Mouse (Mus musculus) intestine, postnatal 0 days (tissue): ENCODE data around the gene Maml3. TPM values are rescaled to one million over a fixed set of nuclear protein-coding genes. Genes with fewer than 3 reads are reported as not detected.

Source experiments
- ATAC-seq: fragments of 200-750 bp; cut with Nextera tagmentation; 2 replicates; pipeline ENCODE4 v1.8.0; 2017; ENCODE audit warnings: mild to moderate bottlenecking, moderate TSS enrichment, moderate library complexity
- H3K27ac ChIP-seq: fragments of 300-500 bp; sonication (generic); 2 replicates; pipeline ENCODE4 v1.5.1; 2014; ENCODE audit warnings: mild to moderate bottlenecking, low read depth, low read length, moderate library complexity
- H3K27me3 ChIP-seq: fragments of 300-500 bp; sonication (generic); replicated peaks from 2 replicates; pipeline ENCODE4 v1.6.1; 2014; ENCODE audit warnings: low read length, mixed read lengths; ENCODE audit not compliant: control insufficient read depth, insufficient read depth
- H3K36me3 ChIP-seq: fragments of 300-500 bp; sonication (generic); 2 replicates; pipeline ENCODE4 v1.6.1; 2014; ENCODE audit warnings: mild to moderate bottlenecking, moderate library complexity; ENCODE audit not compliant: control insufficient read depth, insufficient read depth
- H3K4me1 ChIP-seq: fragments of 300-500 bp; sonication (generic); replicated peaks from 2 replicates; pipeline ENCODE4 v1.6.1; 2014; ENCODE audit warnings: antibody characterized with exemption, low read length, mixed read lengths; ENCODE audit not compliant: control insufficient read depth, insufficient read depth
- H3K4me2 ChIP-seq: fragments of 300-500 bp; sonication (generic); replicated peaks from 2 replicates; pipeline ENCODE4 v1.6.1; 2014; ENCODE audit warnings: low read depth, mild to moderate bottlenecking, moderate library complexity
- H3K4me3 ChIP-seq: fragments of 300-500 bp; sonication (generic); 2 replicates; pipeline ENCODE4 v1.5.1; 2014; ENCODE audit warnings: low read depth, low read length
- H3K9ac ChIP-seq: fragments of 300-500 bp; sonication (generic); 2 replicates; pipeline ENCODE4 v1.6.1; 2014; ENCODE audit warnings: mild to moderate bottlenecking, low read depth, low read length
- H3K9me3 ChIP-seq: fragments of 300-500 bp; sonication (generic); 2 replicates; pipeline ENCODE4 v1.6.1; 2016; ENCODE audit warnings: mixed run types; ENCODE audit not compliant: control insufficient read depth
- CTCF ChIP-seq: sonication (generic); IDR thresholded peaks from 2 replicates; pipeline ENCODE4 v1.5.1; 2016; ENCODE audit warnings: low read depth, mild to moderate bottlenecking, control low read depth, antibody characterized with exemption, moderate library complexity
- WGBS: fragments of 180-500 bp; shearing (Covaris S2); extraction: QIAGEN DNeasy Blood & Tissue Kit; methylation state at CpG from one replicate; pipeline ENCODE4 v1.1.7; 2014; 5-methylcytosine and 5-hydroxymethylcytosine counted together
- polyA plus RNA-seq: library from polyadenylated mRNA; unstranded; fragments of >200 nt; fragmentation: Nextera tagmentation; extraction: Ambion mirVana; gene quantifications from 2 replicates; pipeline ENCODE4 v1.2.1, GENCODE M21; 2015

Maml3 gene
- polyA plus RNA-seq, 1 experiment from 2014 or later: 2.0 TPM

- Histone ChIP-seq H3K4me1 (no peaks in the 10 kb centered on the region; the same call in 1 of the 2 replicates), H3K4me2 (no peak overlapping the region), H3K36me3 (no peaks in the 10 kb centered on the region), H3K9me3 (no peaks in the 10 kb centered on the region), H3K27ac (no peak overlapping the region), H3K27me3 (no peaks in the 10 kb centered on the region), H3K9ac (no peak overlapping the region), H3K4me3 (no peak overlapping the region)
- ATAC-seq: no peak
- WGBS: 79% methylated on average over 13 of the region's 13 CpGs
- TF ChIP-seq CTCF: no peak
These were observed 264.6 kb downstream of the Maml3 start for GRCm38 (mm10) chr3:51840095-51840805.

- Histone ChIP-seq H3K27me3 (no peaks in the 10 kb centered on the region), H3K4me2 (peak overlapping the region; percentile 24), H3K9ac (no peak overlapping the region), H3K9me3 (no peaks in the 10 kb centered on the region), H3K27ac (peak overlapping the region; percentile 16; the same call in 1 of the 2 replicates), H3K4me3 (no peak overlapping the region), H3K4me1 (no peaks in the 10 kb centered on the region; the same call in 1 of the 2 replicates), H3K36me3 (no peaks in the 10 kb centered on the region)
- 31% methylated on average over 5 of the region's 5 CpGs for WGBS
- peak; percentile 41; the same call in 1 of the 2 replicates for ATAC-seq
- TF ChIP-seq CTCF: no peak
These were observed 265.5 kb downstream of the Maml3 start for GRCm38 (mm10) chr3:51839353-51839715.

- peak overlapping the region; percentile 16 for H3K27ac ChIP-seq
- ATAC-seq: peak; percentile 64
- no peak overlapping the region for H3K4me3 ChIP-seq
- no peak overlapping the region for H3K9ac ChIP-seq
- no peaks in the 10 kb centered on the region for H3K36me3 ChIP-seq
- peak overlapping the region; percentile 24 for H3K4me2 ChIP-seq
- no peaks in the 10 kb centered on the region; the same call in 1 of the 2 replicates for H3K4me1 ChIP-seq
- H3K9me3 ChIP-seq: no peaks in the 10 kb centered on the region
- TF ChIP-seq CTCF: peak; percentile 28; the same call in 1 of the 2 replicates
- H3K27me3 ChIP-seq: no peaks in the 10 kb centered on the region
- WGBS: 45% methylated on average over 5 of the region's 5 CpGs
These were observed 266.1 kb downstream of the Maml3 start for GRCm38 (mm10) chr3:51838696-51839352.

DNA sequence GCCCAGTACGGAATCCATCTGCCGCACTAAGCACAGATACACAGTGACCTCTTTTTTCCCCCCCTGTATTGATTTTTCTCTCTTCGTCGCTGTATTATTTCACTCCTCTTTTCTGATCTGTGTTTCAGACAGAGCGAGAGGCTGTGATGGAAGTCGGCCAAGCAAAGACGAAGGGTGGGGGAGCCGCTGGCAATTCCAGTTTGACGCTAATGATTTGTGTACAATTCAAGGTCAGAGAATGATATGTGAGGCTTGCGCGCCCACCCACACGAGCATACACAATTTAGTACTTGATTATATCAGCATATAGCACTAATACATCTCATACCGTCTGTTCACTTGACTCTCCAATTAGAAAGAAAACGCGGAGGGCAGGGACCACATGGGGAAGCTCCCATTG, 271.9 kb downstream of the Maml3 start:
- ATAC-seq: no peak
- H3K4me1 ChIP-seq: 0 out of 2 replicates have a peak, but pooled peaks cover 2% of the 10 kb centered on the region
- TF ChIP-seq CTCF: no peak
- H3K4me3 ChIP-seq: no peak overlapping the region
- no peaks in the 10 kb centered on the region for H3K9me3 ChIP-seq
- H3K9ac ChIP-seq: no peak overlapping the region
- H3K27ac ChIP-seq: no peak overlapping the region
- 30% methylated on average over 15 of the region's 15 CpGs for WGBS
- H3K4me2 ChIP-seq: no peak overlapping the region
- H3K27me3 ChIP-seq: no peaks in the 10 kb centered on the region
- H3K36me3 ChIP-seq: no peaks in the 10 kb centered on the region

GRCm38 (mm10) chr3:51830821-51831429, 274.0 kb downstream of the Maml3 start:
- Histone ChIP-seq H3K9me3 (no peaks in the 10 kb centered on the region), H3K4me2 (no peak overlapping the region), H3K36me3 (no peaks in the 10 kb centered on the region), H3K4me3 (no peak overlapping the region), H3K27me3 (no peaks in the 10 kb centered on the region), H3K9ac (no peak overlapping the region), H3K27ac (no peak overlapping the region), H3K4me1 (0 out of 2 replicates have a peak, but pooled peaks cover 2% of the 10 kb centered on the region)
- WGBS: 87% methylated on average over 9 of the region's 9 CpGs
- TF ChIP-seq CTCF: no peak
- ATAC-seq: no peak

DNA sequence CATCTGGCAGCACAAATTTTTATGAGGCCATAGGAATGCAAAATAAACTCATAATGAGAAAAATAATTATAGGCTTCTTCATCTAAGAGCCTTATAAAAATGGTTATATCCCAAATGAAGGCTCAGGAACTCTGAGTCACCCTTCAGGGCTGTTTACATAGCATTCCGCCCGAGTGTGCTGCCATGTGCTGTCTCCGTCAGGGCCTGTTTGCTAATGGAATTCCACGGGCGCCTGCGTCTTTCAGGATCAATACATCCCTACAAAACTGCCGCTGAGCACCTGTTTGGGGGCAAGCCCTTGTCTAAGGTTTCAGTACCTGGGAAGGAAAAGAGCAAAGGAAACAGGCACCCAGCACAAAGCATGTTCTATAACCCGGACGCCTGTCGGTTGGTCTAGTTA, 279.3 kb downstream of the Maml3 start:
- no peak overlapping the region for H3K4me2 ChIP-seq
- H3K4me3 ChIP-seq: no peak overlapping the region
- no peaks in the 10 kb centered on the region for H3K27me3 ChIP-seq
- 46% methylated on average over 10 of the region's 10 CpGs for WGBS
- ATAC-seq: no peak
- no peak for TF ChIP-seq CTCF
- no peaks in the 10 kb centered on the region for H3K9me3 ChIP-seq
- H3K36me3 ChIP-seq: no peaks in the 10 kb centered on the region
- no peaks in the 10 kb centered on the region for H3K4me1 ChIP-seq
- no peak overlapping the region for H3K9ac ChIP-seq
- no peak overlapping the region for H3K27ac ChIP-seq
